Mouse (Mus musculus): ENCODE results near the gene Frmd4a.

- TF ChIP-seq CTCF (IDR thresholded peaks at IDR 0.05) (no peak), POLR2A (IDR thresholded peaks at IDR 0.05; ENCODE audit: insufficient read depth, low read depth, low read length) (no peak), EP300 (IDR thresholded peaks at IDR 0.05; ENCODE audit: insufficient read depth, low read depth, low read length) (no peak)
Measured at GRCm38 (mm10) chr2:4318134-4318533, 300.6 kb downstream of the Frmd4a start.
